Mouse (Mus musculus) embryonic facial prominence, embryonic 11.5 days (tissue): ENCODE data around the gene Dst. TPM values are rescaled to one million over a fixed set of nuclear protein-coding genes. Genes with fewer than 3 reads are reported as not detected.

ENCODE experiments used
- ATAC-seq: fragments of 200-750 bp; cut with Nextera tagmentation; replicated peaks from 2 replicates; pipeline ENCODE4 v1.8.0; 2017; ENCODE audit warnings: low read depth; ENCODE audit not compliant: insufficient number of reproducible peaks, low FRiP score, low TSS enrichment
- DNase-seq: peaks from one replicate; pipeline ENCODE4 v3.0.0-alpha.2; 2015; ENCODE audit warnings: low spot score
- H3K27ac ChIP-seq: fragments of 300-500 bp; sonication (generic); replicated peaks from 2 replicates; pipeline ENCODE4 v1.5.1; 2014; ENCODE audit warnings: mild to moderate bottlenecking, low read depth, low read length, control low read depth
- H3K27me3 ChIP-seq: fragments of 300-500 bp; sonication (generic); 2 replicates; pipeline ENCODE4 v1.6.1; 2014; ENCODE audit warnings: mild to moderate bottlenecking, low read length, moderate library complexity, mixed read lengths; ENCODE audit not compliant: control insufficient read depth, insufficient read depth
- H3K36me3 ChIP-seq: fragments of 300-500 bp; sonication (generic); replicated peaks from 2 replicates; pipeline ENCODE4 v1.6.1; 2014; ENCODE audit warnings: low read depth, mild to moderate bottlenecking, low read length, moderate library complexity, mixed read lengths; ENCODE audit not compliant: control insufficient read depth, insufficient read depth
- H3K4me1 ChIP-seq: fragments of 300-500 bp; sonication (generic); 2 replicates; pipeline ENCODE4 v1.6.1; 2014; ENCODE audit warnings: low read length, mixed read lengths; ENCODE audit not compliant: control insufficient read depth, insufficient read depth
- H3K4me2 ChIP-seq: fragments of 300-500 bp; sonication (generic); 2 replicates; pipeline ENCODE4 v1.6.1; 2014; ENCODE audit warnings: low read depth, mild to moderate bottlenecking, control low read depth, low read length, moderate library complexity
- H3K4me3 ChIP-seq: fragments of 300-500 bp; sonication (generic); 2 replicates; pipeline ENCODE4 v1.5.1; 2014; ENCODE audit warnings: low read depth, low read length, control low read depth
- H3K9ac ChIP-seq: fragments of 300-500 bp; sonication (generic); replicated peaks from 2 replicates; pipeline ENCODE4 v1.6.1; 2014; ENCODE audit warnings: mild to moderate bottlenecking, control low read depth, low read length
- H3K9me3 ChIP-seq: fragments of 300-500 bp; sonication (generic); replicated peaks from 2 replicates; pipeline ENCODE4 v1.6.1; 2016; ENCODE audit warnings: mild to moderate bottlenecking, low read length, inconsistent platforms, mixed read lengths; ENCODE audit not compliant: control insufficient read depth
- WGBS: fragments of 180-500 bp; shearing (Covaris S2); extraction: QIAGEN DNeasy Blood & Tissue Kit; methylation state at CpG from one replicate; pipeline ENCODE4 v1.1.7; 2014; 5-methylcytosine and 5-hydroxymethylcytosine counted together
- polyA plus RNA-seq: library from polyadenylated mRNA; unstranded; fragments of >200 nt; fragmentation: Nextera tagmentation; extraction: Ambion mirVana; gene quantifications from 2 replicates; pipeline ENCODE4 v1.2.1, GENCODE M21; 2014

Gene Dst
- polyA plus RNA-seq, 1 experiment from 2014 or later, result 20.7 TPM

DNA sequence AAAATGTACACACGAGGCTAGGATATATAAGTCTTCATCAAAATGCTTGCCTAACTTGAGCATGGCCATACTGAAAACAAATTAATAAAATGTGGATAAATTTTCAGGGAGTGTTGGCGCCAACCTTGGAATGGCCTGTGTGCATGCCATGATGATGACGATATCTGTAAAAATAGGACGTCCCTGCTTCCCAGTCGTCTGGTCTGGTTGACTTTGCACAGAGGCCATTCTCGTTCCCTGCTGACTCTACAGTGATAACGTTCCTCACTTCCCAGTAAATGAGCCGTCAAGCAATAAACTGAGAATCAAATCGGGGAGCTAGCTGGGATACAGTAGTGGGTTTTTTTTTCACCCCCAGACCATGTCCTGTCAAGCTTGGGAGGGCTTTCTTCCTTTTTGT, 221.7 kb downstream of the Dst start:
- no peaks in the 10 kb centered on the region for H3K9me3 ChIP-seq
- no peaks in the 10 kb centered on the region for H3K4me1 ChIP-seq
- no peaks in the 10 kb centered on the region for H3K36me3 ChIP-seq
- no peak overlapping the region for H3K4me2 ChIP-seq
- no peak for ATAC-seq
- no peak for DNase-seq
- no peak overlapping the region for H3K27ac ChIP-seq
- no peak overlapping the region for H3K9ac ChIP-seq
- H3K27me3 ChIP-seq, result no peaks in the 10 kb centered on the region
- 89% methylated on average over 9 of the region's 9 CpGs for WGBS
- no peak overlapping the region for H3K4me3 ChIP-seq

- H3K4me1 ChIP-seq, result no peaks in the 10 kb centered on the region
- no peaks in the 10 kb centered on the region for H3K9me3 ChIP-seq
- 80% methylated on average over 10 of the region's 10 CpGs for WGBS
- H3K4me3 ChIP-seq, result no peak overlapping the region
- H3K4me2 ChIP-seq, result no peak overlapping the region
- no peak overlapping the region for H3K9ac ChIP-seq
- H3K36me3 ChIP-seq, result no peaks in the 10 kb centered on the region
- ATAC-seq, result no peak
- H3K27ac ChIP-seq, result no peak overlapping the region
- no peak for DNase-seq
- H3K27me3 ChIP-seq, result no peaks in the 10 kb centered on the region
These were observed 222.8 kb downstream of the Dst start for GRCm38 (mm10) chr1:34130804-34131203.

DNA sequence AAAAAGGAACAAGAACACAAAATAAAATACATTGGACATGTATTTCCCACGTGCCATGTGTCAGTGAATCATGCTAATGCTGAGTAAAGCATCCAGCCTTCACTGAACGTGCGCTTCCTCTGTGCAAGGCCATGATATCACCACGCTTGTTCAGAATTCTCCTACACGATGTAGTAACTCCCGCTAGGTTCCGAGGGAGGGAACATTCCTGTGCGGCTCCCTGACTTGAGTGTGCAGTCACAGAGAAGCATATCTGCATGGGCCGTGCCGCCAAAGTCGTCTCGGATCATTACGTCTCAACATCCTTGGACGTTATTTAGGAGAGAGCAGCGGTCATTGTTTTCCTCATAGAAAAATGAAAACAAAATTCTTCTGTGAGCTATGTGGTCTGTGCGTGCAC, 224.8 kb downstream of the Dst start:
- Histone ChIP-seq H3K9ac (no peak overlapping the region), H3K4me3 (no peak overlapping the region), H3K4me1 (no peaks in the 10 kb centered on the region), H3K27me3 (no peaks in the 10 kb centered on the region), H3K9me3 (no peaks in the 10 kb centered on the region), H3K36me3 (no peaks in the 10 kb centered on the region), H3K27ac (no peak overlapping the region), H3K4me2 (no peak overlapping the region)
- WGBS, result 90% methylated on average over 16 of the region's 16 CpGs
- no peak for DNase-seq
- ATAC-seq, result no peak

GRCm38 (mm10) chr1:34135535-34135934, 227.5 kb downstream of the Dst start:
- Histone ChIP-seq H3K27me3 (no peaks in the 10 kb centered on the region), H3K36me3 (no peaks in the 10 kb centered on the region), H3K4me1 (no peaks in the 10 kb centered on the region), H3K4me3 (no peak overlapping the region), H3K27ac (no peak overlapping the region), H3K9me3 (no peaks in the 10 kb centered on the region), H3K9ac (no peak overlapping the region), H3K4me2 (no peak overlapping the region)
- DNase-seq (no peak), ATAC-seq (no peak)
- 94% methylated on average over 3 of the region's 3 CpGs for WGBS

GRCm38 (mm10) chr1:34139191-34139853, 231.3 kb downstream of the Dst start:
- Histone ChIP-seq H3K27me3 (no peaks in the 10 kb centered on the region), H3K27ac (no peak overlapping the region), H3K4me1 (no peaks in the 10 kb centered on the region; the same call in 1 of the 2 replicates), H3K36me3 (no peaks in the 10 kb centered on the region), H3K4me2 (no peak overlapping the region), H3K4me3 (no peak overlapping the region), H3K9ac (no peak overlapping the region), H3K9me3 (no peaks in the 10 kb centered on the region)
- no peak for DNase-seq
- 68% methylated on average over 13 of the region's 13 CpGs for WGBS
- no peak for ATAC-seq

DNA sequence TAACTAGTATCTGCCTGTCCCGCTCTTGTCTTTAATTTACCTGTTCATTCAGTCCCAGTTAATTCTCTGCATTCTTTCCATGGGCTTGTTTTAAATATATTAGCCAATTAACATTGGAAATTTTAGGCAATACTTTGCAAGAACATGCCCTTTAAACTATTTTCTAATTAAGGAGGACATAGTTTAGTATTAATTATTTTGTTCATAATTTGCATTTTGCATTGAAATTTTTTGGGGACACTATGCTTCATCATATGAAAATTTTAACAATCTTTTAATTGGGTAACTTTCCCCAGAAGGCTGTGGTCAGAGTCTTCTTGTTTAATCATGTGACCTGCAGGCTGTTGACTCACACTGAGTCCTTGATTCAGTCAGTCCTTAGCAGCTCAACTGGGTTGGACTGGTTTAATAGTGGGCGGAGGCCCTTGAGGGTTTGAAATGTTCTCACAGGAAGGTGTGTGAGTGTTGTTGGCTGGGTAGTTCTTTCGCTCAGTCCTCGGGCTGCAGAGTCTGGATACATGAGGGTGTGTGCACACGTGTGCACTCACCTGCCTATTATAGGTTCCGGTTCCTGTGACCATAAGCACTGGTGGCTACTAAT, 231.9 kb downstream of the Dst start:
- Histone ChIP-seq H3K36me3 (no peaks in the 10 kb centered on the region), H3K27me3 (no peaks in the 10 kb centered on the region), H3K27ac (no peak overlapping the region), H3K4me1 (no peaks in the 10 kb centered on the region; the same call in 1 of the 2 replicates), H3K4me2 (no peak overlapping the region), H3K4me3 (no peak overlapping the region), H3K9me3 (no peaks in the 10 kb centered on the region), H3K9ac (no peak overlapping the region)
- WGBS, result 74% methylated on average over 6 of the region's 6 CpGs
- DNase-seq (no peak), ATAC-seq (no peak; the same call in 1 of the 2 replicates)

DNA sequence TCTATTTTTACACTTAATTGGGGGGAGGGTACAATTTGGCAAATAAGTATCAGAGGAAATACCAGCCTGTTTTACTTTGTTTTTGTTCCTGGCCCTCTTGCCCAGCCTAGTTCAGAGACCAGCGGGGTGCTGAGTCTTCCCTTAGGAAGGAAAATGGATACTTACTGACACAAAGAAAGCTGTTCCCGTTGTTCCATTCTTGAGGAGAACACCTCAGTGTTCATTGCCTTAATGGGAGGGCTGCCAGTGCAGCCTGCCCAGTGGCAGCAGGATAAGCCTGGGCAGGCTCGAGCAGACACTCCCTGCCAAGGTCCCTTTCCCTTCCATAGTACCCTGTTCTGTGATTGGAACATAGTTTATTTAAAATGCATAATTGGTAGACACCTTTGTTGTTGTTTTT, 232.7 kb downstream of the Dst start:
- no peak for ATAC-seq
- 49% methylated on average over 3 of the region's 3 CpGs for WGBS
- no peak for DNase-seq

GRCm38 (mm10) chr1:34142951-34143580, 235.0 kb downstream of the Dst start:
- DNase-seq, result peak; percentile 16
- H3K27me3 ChIP-seq, result no peaks in the 10 kb centered on the region

More for the DNA sequence above, 232.7 kb downstream of the Dst start:
- Histone ChIP-seq H3K4me2 (no peak overlapping the region), H3K36me3 (no peaks in the 10 kb centered on the region), H3K9me3 (no peaks in the 10 kb centered on the region), H3K27ac (no peak overlapping the region), H3K9ac (no peak overlapping the region), H3K4me3 (no peak overlapping the region), H3K4me1 (no peaks in the 10 kb centered on the region; the same call in 1 of the 2 replicates), H3K27me3 (no peaks in the 10 kb centered on the region)

More at GRCm38 (mm10) chr1:34142951-34143580, 235.0 kb downstream of the Dst start:
- no peak overlapping the region for H3K27ac ChIP-seq
- no peak overlapping the region for H3K4me2 ChIP-seq
- H3K4me1 ChIP-seq, result no peaks in the 10 kb centered on the region; the same call in 1 of the 2 replicates
- WGBS, result 59% methylated on average over 9 of the region's 9 CpGs
- H3K4me3 ChIP-seq, result no peak overlapping the region
- ATAC-seq, result no peak
- H3K9ac ChIP-seq, result no peak overlapping the region
- H3K36me3 ChIP-seq, result no peaks in the 10 kb centered on the region
- H3K9me3 ChIP-seq, result no peaks in the 10 kb centered on the region
